Mouse (Mus musculus): ENCODE measurements around the gene Naxd. TPM values are rescaled to one million over a fixed set of nuclear protein-coding genes. Genes with fewer than 3 reads are reported as not detected.

The Naxd gene
- polyA plus RNA-seq (2012; rRNA removed) (117 and 129 TPM in 2 replicates), polyA plus RNA-seq (2014; fragmentation: Nextera tagmentation; extraction: Ambion mirVana) (112 and 118 TPM in 2 replicates)

- H3K36me3 ChIP-seq (ENCODE audit: control insufficient read depth, insufficient read depth, low read length), result peaks cover 3% of the 10 kb centered on the region; the same call in 1 of the 2 replicates
- no peaks in the 10 kb centered on the region for H3K9me3 ChIP-seq (ENCODE audit: control insufficient read depth, low read length)
- peak; percentile 91 for DNase-seq (ENCODE audit: low spot score)
- H3K4me3 ChIP-seq (replicated peaks; ENCODE audit: low read length), result peak within 1 kb of the TSS; percentile 87
- peak; percentile 95 for ATAC-seq (ENCODE audit: low FRiP score, low read depth)
- H3K27ac ChIP-seq (replicated peaks; ENCODE audit: low read depth, low read length), result peak within 1 kb of the TSS; percentile 33
- peak; percentile 69; the same call in 1 of the 2 replicates for TF ChIP-seq POLR2A (IDR thresholded peaks at IDR 0.05; ENCODE audit: borderline replicate concordance, extremely low read depth, insufficient read depth, insufficient read length)
- H3K4me2 ChIP-seq (replicated peaks; ENCODE audit: low read depth, low read length, severe bottlenecking), result peak within 1 kb of the TSS; percentile 78
- peaks cover 12% of the 10 kb centered on the region for H3K4me1 ChIP-seq (ENCODE audit: control insufficient read depth, insufficient read depth, low read length)
- H3K27me3 ChIP-seq (ENCODE audit: control insufficient read depth, insufficient read depth, low read length), result no peaks in the 10 kb centered on the region
- H3K9ac ChIP-seq (ENCODE audit: low read depth, low read length, severe bottlenecking), result peak within 1 kb of the TSS; percentile 77
- 4% methylated on average over 59 of the region's 73 CpGs for WGBS
Measured at GRCm38 (mm10) chr8:11497017-11497990, at the start of gene Naxd. Gene Naxd, plus strand, starts transcription at chr8:11497506.

- WGBS, result 91% methylated on average over 23 of the region's 23 CpGs
- H3K9ac ChIP-seq (ENCODE audit: low read depth, low read length, severe bottlenecking), result no peak overlapping the region
- DNase-seq (ENCODE audit: low spot score), result no peak
- TF ChIP-seq POLR2A (IDR thresholded peaks at IDR 0.05; ENCODE audit: borderline replicate concordance, extremely low read depth, insufficient read depth, insufficient read length), result no peak
- no peak for ATAC-seq (ENCODE audit: low FRiP score, low read depth)
- H3K27me3 ChIP-seq (ENCODE audit: control insufficient read depth, insufficient read depth, low read length), result no peaks in the 10 kb centered on the region
- H3K27ac ChIP-seq (replicated peaks; ENCODE audit: low read depth, low read length), result no peak overlapping the region
- H3K9me3 ChIP-seq (ENCODE audit: control insufficient read depth, low read length), result no peaks in the 10 kb centered on the region
- H3K36me3 ChIP-seq (ENCODE audit: control insufficient read depth, insufficient read depth, low read length), result peaks cover 52% of the 10 kb centered on the region
- H3K4me3 ChIP-seq (replicated peaks; ENCODE audit: low read length), result no peak overlapping the region
- no peak overlapping the region for H3K4me2 ChIP-seq (replicated peaks; ENCODE audit: low read depth, low read length, severe bottlenecking)
- no peaks in the 10 kb centered on the region for H3K4me1 ChIP-seq (ENCODE audit: control insufficient read depth, insufficient read depth, low read length)
Measured at GRCm38 (mm10) chr8:11447910-11448570, 49.3 kb upstream of the Naxd start.

GRCm38 (mm10) chr8:11450184-11451113 lies 46.9 kb upstream of the Naxd start:
- DNase-seq (ENCODE audit: low spot score) (peak; percentile 45), ATAC-seq (ENCODE audit: low FRiP score, low read depth) (no peak)
- no peak overlapping the region for H3K4me3 ChIP-seq (replicated peaks; ENCODE audit: low read length)
- no peaks in the 10 kb centered on the region for H3K4me1 ChIP-seq (ENCODE audit: control insufficient read depth, insufficient read depth, low read length)
- no peak overlapping the region for H3K27ac ChIP-seq (replicated peaks; ENCODE audit: low read depth, low read length)
- H3K27me3 ChIP-seq (ENCODE audit: control insufficient read depth, insufficient read depth, low read length), result no peaks in the 10 kb centered on the region
- no peak overlapping the region for H3K4me2 ChIP-seq (replicated peaks; ENCODE audit: low read depth, low read length, severe bottlenecking)
- WGBS, result 33% methylated on average over 8 of the region's 8 CpGs
- peaks cover 28% of the 10 kb centered on the region for H3K36me3 ChIP-seq (ENCODE audit: control insufficient read depth, insufficient read depth, low read length)
- no peaks in the 10 kb centered on the region for H3K9me3 ChIP-seq (ENCODE audit: control insufficient read depth, low read length)
- no peak overlapping the region for H3K9ac ChIP-seq (ENCODE audit: low read depth, low read length, severe bottlenecking)
- no peak for TF ChIP-seq POLR2A (IDR thresholded peaks at IDR 0.05; ENCODE audit: borderline replicate concordance, extremely low read depth, insufficient read depth, insufficient read length)

GRCm38 (mm10) chr8:11452152-11452551 lies 45.2 kb upstream of the Naxd start:
- ATAC-seq (ENCODE audit: low FRiP score, low read depth) (no peak), DNase-seq (ENCODE audit: low spot score) (no peak)
- H3K4me3 ChIP-seq (replicated peaks; ENCODE audit: low read length), result no peak overlapping the region
- H3K4me2 ChIP-seq (replicated peaks; ENCODE audit: low read depth, low read length, severe bottlenecking), result no peak overlapping the region
- H3K27ac ChIP-seq (replicated peaks; ENCODE audit: low read depth, low read length), result no peak overlapping the region
- no peak for TF ChIP-seq POLR2A (IDR thresholded peaks at IDR 0.05; ENCODE audit: borderline replicate concordance, extremely low read depth, insufficient read depth, insufficient read length)
- H3K9ac ChIP-seq (ENCODE audit: low read depth, low read length, severe bottlenecking), result no peak overlapping the region
- 92% methylated on average over 1 of the region's 1 CpGs for WGBS
- H3K27me3 ChIP-seq (ENCODE audit: control insufficient read depth, insufficient read depth, low read length), result no peaks in the 10 kb centered on the region
- H3K36me3 ChIP-seq (ENCODE audit: control insufficient read depth, insufficient read depth, low read length), result peaks cover 15% of the 10 kb centered on the region
- no peaks in the 10 kb centered on the region for H3K9me3 ChIP-seq (ENCODE audit: control insufficient read depth, low read length)
- no peaks in the 10 kb centered on the region for H3K4me1 ChIP-seq (ENCODE audit: control insufficient read depth, insufficient read depth, low read length)
